Mouse (Mus musculus) limb, embryonic 11.5 days (tissue): ENCODE results near the gene Ank3. TPM values are rescaled to one million over a fixed set of nuclear protein-coding genes. Genes with fewer than 3 reads are reported as not detected.

ENCODE experiments used
- ATAC-seq: fragments of 200-750 bp; cut with Nextera tagmentation; 2 replicates; pipeline ENCODE4 v1.8.0; 2017; ENCODE audit warnings: low read depth; ENCODE audit not compliant: insufficient number of reproducible peaks, low FRiP score, low TSS enrichment
- DNase-seq: peaks from one replicate; pipeline ENCODE4 v3.0.0-alpha.2; 2015; ENCODE audit warnings: low spot score
- H3K27ac ChIP-seq: fragments of 300-500 bp; sonication (generic); replicated peaks from 2 replicates; pipeline ENCODE4 v1.5.1; 2014; ENCODE audit warnings: low read depth, mild to moderate bottlenecking, low read length
- H3K27me3 ChIP-seq: fragments of 300-500 bp; sonication (generic); 2 replicates; pipeline ENCODE4 v1.6.1; 2014; ENCODE audit warnings: mild to moderate bottlenecking, low read length, mixed read lengths; ENCODE audit not compliant: control insufficient read depth, insufficient read depth
- H3K36me3 ChIP-seq: fragments of 300-500 bp; sonication (generic); 2 replicates; pipeline ENCODE4 v1.6.1; 2014; ENCODE audit warnings: mild to moderate bottlenecking, low read length, moderate library complexity, mixed read lengths; ENCODE audit not compliant: control insufficient read depth, insufficient read depth
- H3K4me1 ChIP-seq: fragments of 300-500 bp; sonication (generic); 2 replicates; pipeline ENCODE4 v1.6.1; 2014; ENCODE audit warnings: low read length, mixed read lengths; ENCODE audit not compliant: control insufficient read depth, insufficient read depth
- H3K4me2 ChIP-seq: fragments of 300-500 bp; sonication (generic); 2 replicates; pipeline ENCODE4 v1.6.1; 2014; ENCODE audit warnings: low read depth, mild to moderate bottlenecking, moderate library complexity; ENCODE audit not compliant: severe bottlenecking
- H3K4me3 ChIP-seq: fragments of 300-500 bp; sonication (generic); 2 replicates; pipeline ENCODE4 v1.5.1; 2014; ENCODE audit warnings: low read depth, low read length
- H3K9ac ChIP-seq: fragments of 300-500 bp; sonication (generic); 2 replicates; pipeline ENCODE4 v1.6.1; 2014; ENCODE audit warnings: mild to moderate bottlenecking, low read length
- H3K9me3 ChIP-seq: fragments of 300-500 bp; sonication (generic); 2 replicates; pipeline ENCODE4 v1.6.1; 2016; ENCODE audit warnings: low read length; ENCODE audit not compliant: control insufficient read depth
- WGBS: fragments of 180-500 bp; shearing (Covaris S2); extraction: QIAGEN DNeasy Blood & Tissue Kit; methylation state at CpG from one replicate; pipeline ENCODE4 v1.1.7; 2014; 5-methylcytosine and 5-hydroxymethylcytosine counted together
- polyA plus RNA-seq: library from polyadenylated mRNA; unstranded; fragments of >200 nt; fragmentation: Nextera tagmentation; extraction: Ambion mirVana; gene quantifications from 2 replicates; pipeline ENCODE4 v1.2.1, GENCODE M21; 2014

Gene Ank3
- polyA plus RNA-seq, 1 experiment from 2014 or later, result 22.3 TPM

- Histone ChIP-seq H3K4me3 (peak overlapping the region; percentile 8; the same call in 1 of the 2 replicates), H3K4me2 (peak overlapping the region; percentile 50), H3K27me3 (0 out of 2 replicates have a peak, but pooled peaks cover 3% of the 10 kb centered on the region), H3K36me3 (no peaks in the 10 kb centered on the region), H3K9ac (no peak overlapping the region), H3K4me1 (peaks cover 10% of the 10 kb centered on the region; the same call in 1 of the 2 replicates), H3K9me3 (no peaks in the 10 kb centered on the region), H3K27ac (no peak overlapping the region)
- WGBS, result 38% methylated on average over 18 of the region's 18 CpGs
- ATAC-seq (no peak), DNase-seq (peak; percentile 49)
Observed at GRCm38 (mm10) chr10:69570466-69571288, 172.1 kb downstream of the Ank3 start.

DNA sequence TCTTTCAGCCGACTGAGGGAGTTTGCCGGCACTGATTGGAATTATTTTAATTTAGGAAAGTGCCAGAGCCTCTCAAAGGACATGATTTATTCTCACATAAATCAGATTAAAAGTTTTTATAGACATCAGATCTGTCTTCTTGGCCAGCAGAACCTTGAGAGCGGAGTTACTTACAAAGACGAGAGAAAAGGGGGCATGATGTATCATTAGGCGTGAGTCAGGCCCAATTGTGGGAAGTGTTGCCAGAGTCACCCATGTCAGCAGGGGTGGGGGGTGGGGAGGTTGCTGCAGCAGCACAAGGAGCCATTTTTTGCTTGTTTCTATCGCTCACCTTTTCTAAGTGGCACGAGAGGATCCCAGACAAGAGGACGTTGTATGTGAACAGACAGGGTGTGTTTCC lies 172.8 kb downstream of the Ank3 start:
- Histone ChIP-seq H3K4me3 (peak overlapping the region; percentile 8; the same call in 1 of the 2 replicates), H3K4me1 (peaks cover 10% of the 10 kb centered on the region; the same call in 1 of the 2 replicates), H3K27ac (no peak overlapping the region), H3K9ac (no peak overlapping the region), H3K27me3 (0 out of 2 replicates have a peak, but pooled peaks cover 3% of the 10 kb centered on the region), H3K9me3 (no peaks in the 10 kb centered on the region), H3K36me3 (no peaks in the 10 kb centered on the region), H3K4me2 (peak overlapping the region; percentile 50)
- peak; percentile 41 for DNase-seq
- 2% methylated on average over 8 of the region's 8 CpGs for WGBS
- ATAC-seq, result no peak

- H3K4me3 ChIP-seq, result no peak overlapping the region
- peak overlapping the region; percentile 50 for H3K4me2 ChIP-seq
- DNase-seq (no peak), ATAC-seq (no peak)
- H3K27ac ChIP-seq, result no peak overlapping the region
- no peak overlapping the region for H3K9ac ChIP-seq
- H3K9me3 ChIP-seq, result no peaks in the 10 kb centered on the region
- 0 out of 2 replicates have a peak, but pooled peaks cover 3% of the 10 kb centered on the region for H3K27me3 ChIP-seq
- no peaks in the 10 kb centered on the region for H3K36me3 ChIP-seq
- H3K4me1 ChIP-seq, result peaks cover 10% of the 10 kb centered on the region; the same call in 1 of the 2 replicates
- WGBS, result 1% methylated on average over 9 of the region's 9 CpGs
Observed at GRCm38 (mm10) chr10:69571972-69572371, 173.4 kb downstream of the Ank3 start.

DNA sequence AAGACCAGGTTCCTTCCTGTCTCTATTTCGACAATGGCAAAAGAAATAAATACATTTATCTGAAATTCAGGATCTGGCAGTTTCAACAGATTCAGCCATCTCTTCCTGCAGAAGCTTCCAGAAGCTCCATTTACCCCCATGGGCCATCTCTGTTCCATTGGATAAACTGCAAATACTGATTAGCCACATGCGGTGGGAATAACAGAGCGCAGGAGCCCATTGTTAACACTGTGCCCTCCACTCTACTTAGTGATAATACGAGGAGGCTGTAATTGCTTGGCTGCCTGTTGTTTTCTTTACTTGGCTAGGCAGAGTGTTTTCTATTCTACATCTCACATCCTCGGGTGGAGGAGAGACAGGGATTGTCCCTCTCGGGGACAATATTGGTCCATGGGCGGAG lies 174.5 kb downstream of the Ank3 start:
- H3K27me3 ChIP-seq, result 0 out of 2 replicates have a peak, but pooled peaks cover 3% of the 10 kb centered on the region

DNA sequence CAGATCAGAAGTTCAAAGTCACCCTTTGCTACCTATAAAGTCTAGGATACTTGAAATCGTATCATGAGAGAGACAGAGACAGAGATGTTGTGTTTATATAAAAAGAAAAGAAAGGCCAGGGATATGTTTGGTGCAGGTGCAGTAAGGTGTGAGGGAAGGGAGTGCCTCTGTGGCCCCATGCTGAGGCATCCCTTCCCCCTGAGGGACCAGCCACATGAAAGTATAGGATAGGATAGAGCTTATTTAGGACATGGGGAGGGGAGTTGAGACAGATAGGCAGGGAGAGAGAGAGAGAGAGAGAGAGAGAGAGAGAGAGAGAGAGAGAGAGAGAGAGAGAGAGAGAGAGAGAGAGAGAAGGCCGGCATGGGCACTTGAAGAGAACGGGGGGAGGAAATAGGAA lies 175.2 kb downstream of the Ank3 start:
- Histone ChIP-seq H3K36me3 (no peaks in the 10 kb centered on the region), H3K27ac (no peak overlapping the region), H3K4me1 (peaks cover 10% of the 10 kb centered on the region; the same call in 1 of the 2 replicates), H3K4me2 (peak overlapping the region; percentile 24; the same call in 1 of the 2 replicates), H3K9me3 (no peaks in the 10 kb centered on the region), H3K4me3 (no peak overlapping the region), H3K9ac (no peak overlapping the region), H3K27me3 (0 out of 2 replicates have a peak, but pooled peaks cover 3% of the 10 kb centered on the region)
- DNase-seq (no peak), ATAC-seq (no peak)
- WGBS, result 8% methylated on average over 3 of the region's 3 CpGs

More for the DNA sequence above, 174.5 kb downstream of the Ank3 start:
- Histone ChIP-seq H3K4me2 (no peak overlapping the region), H3K27ac (no peak overlapping the region), H3K36me3 (no peaks in the 10 kb centered on the region), H3K4me1 (peaks cover 10% of the 10 kb centered on the region; the same call in 1 of the 2 replicates), H3K4me3 (no peak overlapping the region), H3K9ac (no peak overlapping the region), H3K9me3 (no peaks in the 10 kb centered on the region)
- no peak for DNase-seq
- 43% methylated on average over 7 of the region's 7 CpGs for WGBS
- ATAC-seq, result no peak

GRCm38 (mm10) chr10:69574190-69574663 lies 175.7 kb downstream of the Ank3 start:
- DNase-seq, result no peak
- Histone ChIP-seq H3K4me1 (peaks cover 10% of the 10 kb centered on the region; the same call in 1 of the 2 replicates), H3K9me3 (no peaks in the 10 kb centered on the region), H3K27me3 (0 out of 2 replicates have a peak, but pooled peaks cover 3% of the 10 kb centered on the region), H3K27ac (no peak overlapping the region), H3K9ac (no peak overlapping the region), H3K4me2 (peak overlapping the region; percentile 24; the same call in 1 of the 2 replicates), H3K36me3 (no peaks in the 10 kb centered on the region), H3K4me3 (no peak overlapping the region)
- WGBS, result 5% methylated on average over 11 of the region's 11 CpGs
- ATAC-seq, result 0 out of 2 replicates have a peak, but pooled peaks have one; percentile 6

GRCm38 (mm10) chr10:69574894-69575293 lies 176.3 kb downstream of the Ank3 start:
- 43% methylated on average over 9 of the region's 9 CpGs for WGBS
- ATAC-seq (no peak), DNase-seq (no peak)
- Histone ChIP-seq H3K4me1 (peaks cover 10% of the 10 kb centered on the region; the same call in 1 of the 2 replicates), H3K4me3 (no peak overlapping the region), H3K27ac (no peak overlapping the region), H3K4me2 (no peak overlapping the region), H3K9me3 (no peaks in the 10 kb centered on the region), H3K36me3 (no peaks in the 10 kb centered on the region), H3K27me3 (0 out of 2 replicates have a peak, but pooled peaks cover 3% of the 10 kb centered on the region), H3K9ac (no peak overlapping the region)

GRCm38 (mm10) chr10:69575451-69575850 lies 176.9 kb downstream of the Ank3 start:
- no peaks in the 10 kb centered on the region for H3K9me3 ChIP-seq
- H3K4me3 ChIP-seq, result no peak overlapping the region
- no peaks in the 10 kb centered on the region for H3K36me3 ChIP-seq
- DNase-seq (no peak), ATAC-seq (no peak)
- 63% methylated on average over 6 of the region's 6 CpGs for WGBS
- no peak overlapping the region for H3K4me2 ChIP-seq
- no peak overlapping the region for H3K27ac ChIP-seq
- no peak overlapping the region for H3K9ac ChIP-seq
- 0 out of 2 replicates have a peak, but pooled peaks cover 3% of the 10 kb centered on the region for H3K27me3 ChIP-seq
- H3K4me1 ChIP-seq, result peaks cover 10% of the 10 kb centered on the region; the same call in 1 of the 2 replicates
